Mouse (Mus musculus) mammary gland, adult 2 months (tissue): ENCODE measurements around the gene Heatr6. TPM values are rescaled to one million over a fixed set of nuclear protein-coding genes. Genes with fewer than 3 reads are reported as not detected.

Experiments used
- polyA plus RNA-seq: library from polyadenylated mRNA; depleted of rRNA; stranded (reverse); fragments of >200 nt; gene quantifications from 2 replicates; pipeline ENCODE4 v1.2.3, GENCODE M21; 2012; ENCODE audit warnings: low replicate concordance; rRNA removed

Gene Heatr6
- polyA plus RNA-seq, result 21.8 and 25.4 TPM in 2 replicates

GRCm38 (mm10) chr11:83753581-83754181 is at the start of gene Heatr6:
TSS of gene Heatr6 (plus strand) at chr11:83753696.

GRCm38 (mm10) chr11:83703705-83704104 is 49.8 kb upstream of the Heatr6 start, which contains the start of gene Wfdc17:
TSS of gene Wfdc17 (plus strand) at chr11:83703991.

GRCm38 (mm10) chr11:83708715-83709114 is 44.8 kb upstream of the Heatr6 start, which contains the start of gene Wfdc18:
TSS of gene Wfdc18 (plus strand) at chr11:83709015.

GRCm38 (mm10) chr11:83746681-83747080 is 6.8 kb upstream of the Heatr6 start, which contains the start of gene Wfdc21:
TSS of gene Wfdc21 (plus strand) at chr11:83746940.

Other genes with a start within 250 kb of the Heatr6 start
- gene Heatr9, start 231.5 kb upstream of the Heatr6 start, polyA plus RNA-seq, result 0.19 TPM in 2 replicates
- 640 and 1,485 TPM in 2 replicates for gene Ccl5, start 223.2 kb upstream of the Heatr6 start, polyA plus RNA-seq
- 8.7 and 25.6 TPM in 2 replicates for gene Ccl9, start 175.1 kb upstream of the Heatr6 start, polyA plus RNA-seq
- 31.5 and 59.5 TPM in 2 replicates for gene Ccl6, start 160.6 kb upstream of the Heatr6 start, polyA plus RNA-seq
- gene Rpl9-ps1, start 108.1 kb upstream of the Heatr6 start, polyA plus RNA-seq, result not detected in 2 replicates
- 3.1 and 4.3 TPM in 2 replicates for gene Ccl3, start 104.3 kb upstream of the Heatr6 start, polyA plus RNA-seq
- 2.5 and 3.8 TPM in 2 replicates for gene Ccl4, start 91.1 kb upstream of the Heatr6 start, polyA plus RNA-seq
- gene Wfdc17, start 49.7 kb upstream of the Heatr6 start, polyA plus RNA-seq, result 10.6 and 42.5 TPM in 2 replicates
- gene Wfdc18, start 44.7 kb upstream of the Heatr6 start, polyA plus RNA-seq, result 51.7 and 105 TPM in 2 replicates
- 111 and 252 TPM in 2 replicates for gene Wfdc21, start 6.8 kb upstream of the Heatr6 start, polyA plus RNA-seq
- 0.10 and 0.23 TPM in 2 replicates for gene Hnf1b, start 96.4 kb downstream of the Heatr6 start, polyA plus RNA-seq
- gene Ddx52, start 188.4 kb downstream of the Heatr6 start, polyA plus RNA-seq, result 2.4 and 7.8 TPM in 2 replicates
- 17.5 and 22.6 TPM in 2 replicates for gene Synrg, start 210.7 kb downstream of the Heatr6 start, polyA plus RNA-seq